Mouse (Mus musculus) embryonic fibroblast, embryonic 13.5 days (primary cell): ENCODE results near the gene Syn3. TPM values are rescaled to one million over a fixed set of nuclear protein-coding genes. Genes with fewer than 3 reads are reported as not detected.
A peak's percentile ranks its signal among the peaks of the same experiment; 100 is the strongest.
"Not testable (repeated sequence)": the region's sequence is repeated elsewhere in the genome, so short reads cannot be mapped to it uniquely, and the experiment has no call there.

ENCODE experiments used
- H3K27ac ChIP-seq: 2 replicates; pipeline ENCODE4 v1.5.1; 2012; ENCODE audit warnings: low read length, control low read depth, inconsistent platforms; ENCODE audit not compliant: insufficient read depth
- H3K4me1 ChIP-seq: 2 replicates; pipeline ENCODE4 v1.6.1; 2011; ENCODE audit warnings: low read length; ENCODE audit not compliant: control insufficient read depth, insufficient read depth
- H3K4me3 ChIP-seq: 2 replicates; pipeline ENCODE4 v1.5.1; 2011; ENCODE audit warnings: mild to moderate bottlenecking, control low read depth, low read length; ENCODE audit not compliant: insufficient read depth
- CTCF ChIP-seq: IDR thresholded peaks from 2 replicates; pipeline ENCODE4 v1.5.1; 2011; ENCODE audit warnings: mild to moderate bottlenecking, control low read depth, low read length, moderate library complexity, borderline replicate concordance; ENCODE audit not compliant: insufficient read depth
- POLR2A ChIP-seq: IDR thresholded peaks from 2 replicates; pipeline ENCODE4 v1.6.1; 2011; ENCODE audit warnings: low read depth, mild to moderate bottlenecking, control low read depth, low read length, moderate library complexity
- polyA plus RNA-seq: library from polyadenylated mRNA; stranded (reverse); fragments of >200 nt; gene quantifications from 2 replicates; pipeline ENCODE4 v1.2.4, GENCODE M21; 2011; ENCODE audit warnings: low read depth; ENCODE audit not compliant: missing spikeins, insufficient read length

The Syn3 gene
- 0.80 and 1.4 TPM in 2 replicates for polyA plus RNA-seq

DNA sequence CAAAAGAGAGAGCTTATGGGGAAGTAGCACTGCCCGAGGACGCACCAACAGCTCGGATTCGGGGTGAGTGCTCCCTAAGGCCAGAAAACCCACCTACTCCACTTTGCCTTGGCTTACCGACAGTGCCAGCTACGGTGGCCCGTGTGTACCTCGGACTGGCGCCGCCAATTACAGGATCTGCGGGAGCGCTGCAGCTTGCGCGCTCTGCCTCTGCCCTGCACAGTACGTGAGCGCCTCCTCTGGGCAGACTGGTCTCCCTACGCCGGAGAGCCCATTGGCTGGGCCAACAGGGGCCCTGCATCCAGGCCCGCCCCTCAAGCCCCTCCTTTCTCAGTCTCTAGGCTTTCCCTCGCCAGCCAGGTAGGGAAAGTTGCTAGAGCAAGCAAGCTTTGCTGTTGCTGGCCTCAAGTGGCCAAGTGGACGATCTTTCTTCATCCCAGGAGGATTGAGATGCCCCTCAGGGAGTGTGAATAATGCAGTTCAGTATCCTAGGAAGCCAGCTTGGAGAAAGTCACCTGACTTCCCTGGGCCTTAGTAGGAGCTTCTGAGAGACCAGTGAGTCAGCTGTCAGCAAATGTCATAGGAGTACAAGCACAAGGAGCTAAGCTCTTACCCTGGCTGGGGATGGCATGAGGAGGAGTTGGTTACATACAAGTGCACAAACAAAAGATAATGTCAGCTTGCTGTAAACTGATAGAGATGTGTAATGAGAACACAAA, at the start of gene Syn3:
Syn3 (minus strand) TSS at position 224 of the 719 bp plus-strand sequence.
- peak within 1 kb of the TSS; percentile 52 for H3K4me3 ChIP-seq

GRCm38 (mm10) chr10:86526357-86526874, 27.7 kb upstream of the Syn3 start:
- not testable (repeated sequence) for H3K27ac ChIP-seq, H3K4me3 ChIP-seq, H3K4me1 ChIP-seq

More for the DNA sequence above, at the start of gene Syn3:
- H3K27ac ChIP-seq, result no peak within 1 kb of the TSS
- H3K4me1 ChIP-seq, result no peaks in the 10 kb centered on the region
- TF ChIP-seq POLR2A (no peak), CTCF (peak; percentile 90)

DNA sequence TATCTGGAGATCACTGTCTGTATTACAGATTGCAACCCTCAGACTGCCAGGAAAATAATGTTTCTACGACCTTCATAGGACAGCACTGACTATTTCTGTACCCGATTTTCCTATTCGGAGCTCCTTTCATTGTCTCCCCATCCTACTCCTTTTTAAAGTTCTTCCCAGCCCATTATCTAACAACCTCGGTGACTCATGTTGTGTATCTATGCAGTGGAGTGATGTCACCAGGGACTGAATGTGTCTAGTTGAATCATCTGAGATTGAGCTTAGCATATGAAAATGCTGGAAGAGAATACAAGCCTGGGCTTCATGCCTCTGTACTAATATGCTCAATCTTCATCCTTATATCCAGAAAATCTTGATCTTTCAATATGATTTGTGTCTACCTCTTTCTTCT, 15.1 kb upstream of the Syn3 start:
- H3K27ac ChIP-seq, result no peak overlapping the region
- no peaks in the 10 kb centered on the region for H3K4me1 ChIP-seq
- no peak for TF ChIP-seq POLR2A
- no peak overlapping the region for H3K4me3 ChIP-seq

- no peak overlapping the region for H3K27ac ChIP-seq
- TF ChIP-seq CTCF (no peak), POLR2A (no peak)
- no peak overlapping the region for H3K4me3 ChIP-seq
- no peaks in the 10 kb centered on the region for H3K4me1 ChIP-seq
Observed at GRCm38 (mm10) chr10:86510941-86511340, 12.2 kb upstream of the Syn3 start.

- Histone ChIP-seq H3K4me3 (no peak overlapping the region), H3K4me1 (no peaks in the 10 kb centered on the region), H3K27ac (no peak overlapping the region)
- TF ChIP-seq POLR2A, result no peak
- no peak for TF ChIP-seq CTCF
Observed at GRCm38 (mm10) chr10:86502063-86502462, 3.4 kb upstream of the Syn3 start.

DNA sequence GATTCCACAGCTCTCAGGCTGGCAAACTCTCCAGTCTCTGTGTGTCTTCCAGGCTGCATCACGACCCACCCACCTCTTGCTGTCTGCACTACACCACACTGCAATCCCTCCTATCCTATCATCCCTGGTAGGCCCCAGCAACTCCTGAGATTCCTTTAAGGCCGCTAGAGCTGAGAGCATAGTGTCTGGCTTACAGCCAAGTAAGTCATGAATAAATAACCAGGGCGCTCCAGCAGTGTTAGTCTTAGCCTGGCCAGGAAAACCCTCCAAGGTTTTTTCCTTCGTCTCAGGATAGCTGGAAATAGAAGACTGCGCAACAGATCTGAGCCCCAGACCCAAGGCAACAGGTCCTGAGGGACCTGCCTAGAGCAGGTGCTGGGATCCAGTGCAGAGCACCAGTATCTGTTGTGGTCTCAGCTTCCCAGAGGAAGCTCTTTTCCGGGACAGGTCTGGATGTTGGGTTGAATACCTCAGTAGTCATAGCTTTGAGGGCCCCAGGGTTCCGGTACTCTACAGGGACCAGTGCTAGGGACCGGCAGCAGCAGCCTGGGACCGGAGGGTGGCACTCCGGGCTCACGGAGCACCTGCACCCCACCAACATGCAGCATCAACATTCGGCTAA, 534 bp downstream of the Syn3 start:
- Histone ChIP-seq H3K27ac (no peak overlapping the region), H3K4me3 (peak overlapping the region; percentile 52), H3K4me1 (no peaks in the 10 kb centered on the region)
- TF ChIP-seq POLR2A (no peak), CTCF (no peak)

DNA sequence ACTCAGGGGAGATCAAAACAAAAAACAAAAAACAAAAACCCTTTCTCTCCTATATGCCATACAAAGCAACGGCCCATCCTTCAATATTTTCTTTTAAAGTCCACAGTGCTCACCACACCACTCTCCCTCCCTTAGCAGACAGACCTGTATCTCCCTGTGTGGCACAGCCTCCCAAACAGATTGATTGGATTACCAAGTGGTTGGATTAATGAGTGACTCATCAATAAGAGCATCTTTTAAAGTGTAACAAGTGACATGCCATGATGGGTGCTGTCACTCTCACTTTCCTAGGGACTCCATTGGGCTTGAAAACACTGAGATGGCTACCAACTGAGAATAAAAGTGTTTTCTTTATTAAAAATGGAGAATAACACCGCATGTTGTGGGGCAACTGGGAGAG, 2.8 kb downstream of the Syn3 start:
- Histone ChIP-seq H3K27ac (no peak overlapping the region), H3K4me3 (no peak overlapping the region), H3K4me1 (no peaks in the 10 kb centered on the region)
- TF ChIP-seq CTCF (no peak), POLR2A (no peak)

DNA sequence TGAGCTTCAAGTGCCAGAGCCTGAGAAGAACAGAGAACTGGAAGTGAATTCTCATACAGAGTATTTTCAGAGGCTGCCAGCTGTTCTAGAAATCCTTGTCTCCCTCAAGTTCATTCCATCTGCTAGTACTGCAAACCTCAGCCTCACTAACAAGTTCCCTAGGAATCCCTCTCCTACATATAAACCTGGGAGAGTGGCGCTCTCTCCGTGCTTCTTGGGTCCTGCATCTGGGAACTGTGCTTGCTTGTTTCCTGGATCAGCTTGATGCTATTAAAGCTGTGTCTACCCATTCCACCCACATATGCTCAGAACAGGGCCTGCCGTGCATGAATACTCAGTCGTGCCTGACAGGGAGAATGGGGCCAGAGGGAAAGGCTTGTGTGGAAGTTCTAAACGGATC, 5.6 kb downstream of the Syn3 start:
- Histone ChIP-seq H3K27ac (no peak overlapping the region), H3K4me1 (no peaks in the 10 kb centered on the region), H3K4me3 (no peak overlapping the region)
- TF ChIP-seq CTCF (no peak), POLR2A (no peak)

- Histone ChIP-seq H3K4me3 (no peak overlapping the region), H3K27ac (no peak overlapping the region), H3K4me1 (no peaks in the 10 kb centered on the region)
- TF ChIP-seq CTCF, result no peak
- TF ChIP-seq POLR2A, result no peak
Observed at GRCm38 (mm10) chr10:86492089-86492907, 6.4 kb downstream of the Syn3 start.
